Mouse (Mus musculus) lung, postnatal 25 days (tissue): ENCODE data around the gene Megf8.

Experiments used
- DNase-seq: peaks from one replicate; pipeline ENCODE4 v3.0.0; 2022; ENCODE audit warnings: low spot score

Megf8 gene

DNA sequence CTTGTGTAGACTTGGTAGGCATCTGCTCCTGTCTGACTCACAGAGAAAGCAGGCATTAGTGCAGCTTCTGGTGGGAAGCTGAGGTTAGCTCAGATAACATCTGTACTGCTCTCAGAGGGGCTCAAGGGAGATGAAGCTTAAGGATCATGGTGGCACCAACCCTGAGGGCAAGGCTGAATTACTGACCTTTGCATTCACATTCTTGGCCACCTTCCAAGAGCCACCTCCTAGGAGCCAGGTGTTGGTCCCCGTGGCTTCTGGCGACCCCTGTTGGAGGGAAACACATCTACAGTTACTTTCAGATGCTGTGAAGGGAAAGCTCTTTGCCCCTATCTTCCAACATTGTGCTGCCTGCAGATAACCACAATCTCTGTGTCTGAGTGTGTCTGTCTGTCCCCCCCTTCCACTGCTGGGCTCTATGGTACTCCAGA lies 85.7 kb downstream of the Megf8 start:
- DNase-seq = peak; percentile 69

- DNase-seq = no peak
Observed at GRCm38 (mm10) chr7:25406468-25406867, 89.5 kb downstream of the Megf8 start.

DNA sequence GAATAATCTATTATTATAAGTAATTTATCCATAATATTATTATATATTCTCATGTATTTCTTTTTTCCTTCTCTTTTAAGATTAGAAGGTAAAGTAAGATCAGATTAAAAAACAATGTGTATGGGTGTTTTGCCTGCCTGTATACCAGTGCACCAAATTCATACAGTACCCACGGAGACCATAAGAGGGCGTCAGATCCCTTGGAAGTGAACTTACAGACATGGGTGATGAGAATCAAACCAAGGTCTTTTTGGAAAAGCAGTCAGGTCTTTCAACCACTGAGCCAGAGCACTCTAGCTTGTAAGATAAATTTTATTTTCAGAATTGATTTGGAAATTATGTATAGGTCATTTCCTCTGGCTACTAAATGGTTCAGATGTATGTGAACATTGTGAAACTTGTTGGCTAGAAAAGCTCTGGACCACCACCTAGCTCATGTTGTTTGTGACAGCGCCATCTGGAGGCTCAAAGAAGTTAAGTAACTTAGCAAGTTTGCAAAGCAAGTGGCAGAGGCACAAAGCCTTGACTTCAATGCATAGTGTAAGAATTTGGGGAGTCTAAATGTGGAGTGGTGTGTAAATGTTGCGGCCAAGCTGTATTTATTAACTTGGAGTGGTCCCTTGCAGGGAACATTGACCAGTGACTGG lies 92.3 kb downstream of the Megf8 start:
- DNase-seq = peak; percentile 50

GRCm38 (mm10) chr7:25410969-25411615 lies 94.1 kb downstream of the Megf8 start:
- DNase-seq = no peak

- no peak for DNase-seq
Observed at GRCm38 (mm10) chr7:25411861-25412260, 94.9 kb downstream of the Megf8 start.

DNA sequence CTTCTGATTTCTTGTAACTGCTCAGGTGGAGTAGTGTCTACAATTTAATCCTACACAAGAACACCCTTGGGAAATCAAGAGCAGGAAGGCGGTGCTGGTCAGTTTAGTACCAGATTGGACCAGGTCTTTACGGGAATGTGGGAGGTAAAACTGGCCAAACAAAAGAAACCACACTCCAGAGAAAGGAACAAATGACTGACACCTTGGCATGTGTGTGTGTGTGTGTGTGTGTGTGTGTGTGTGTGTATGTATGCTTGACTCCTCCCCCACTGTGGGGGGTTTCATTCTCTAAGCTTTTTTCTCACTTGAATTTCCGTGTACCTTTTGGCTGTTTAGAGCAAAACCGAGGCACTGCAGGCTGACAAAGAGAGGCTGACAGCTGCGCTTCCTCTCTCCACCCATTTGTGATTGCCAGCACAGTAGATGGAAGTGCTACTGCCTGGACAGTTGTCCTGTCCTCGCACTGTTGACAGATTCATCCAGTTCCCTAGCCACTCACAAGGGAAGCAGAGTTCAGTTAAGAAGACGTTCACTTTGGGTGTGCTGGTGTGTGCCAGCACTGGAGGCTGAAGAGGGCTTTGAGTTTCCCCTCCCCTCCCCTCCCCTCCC lies 96.0 kb downstream of the Megf8 start, which contains the start of gene Cxcl17:
TSS of gene Cxcl17 (minus strand) at position 54 of the 609 bp plus-strand sequence.
- DNase-seq = no peak
